Mouse (Mus musculus): ENCODE results near the gene Fam117a. TPM values are rescaled to one million over a fixed set of nuclear protein-coding genes. Genes with fewer than 3 reads are reported as not detected.

The Fam117a gene
- polyA plus RNA-seq, 1 experiment from 2014 or later = 10.7 TPM

DNA sequence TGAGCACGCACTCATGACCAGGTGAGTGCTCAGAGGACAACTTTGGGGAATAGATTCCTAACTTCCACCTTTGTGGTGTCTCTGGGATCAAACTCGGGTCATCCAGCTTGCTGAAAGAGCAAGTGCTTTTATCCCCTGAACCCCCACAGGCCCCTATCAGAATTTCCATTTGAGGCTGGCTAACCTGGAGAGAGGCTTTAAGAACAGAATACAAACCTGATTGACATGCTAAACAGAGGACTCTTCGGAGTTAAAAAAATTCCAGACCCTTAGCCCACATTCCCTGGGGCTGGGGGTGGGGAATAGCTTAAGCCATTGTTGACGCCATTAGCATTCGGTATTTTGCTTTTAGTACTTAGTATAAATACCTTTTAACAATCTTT, 25.4 kb upstream of the Fam117a start:
- WGBS = 28% methylated on average over 5 of the region's 5 CpGs

DNA sequence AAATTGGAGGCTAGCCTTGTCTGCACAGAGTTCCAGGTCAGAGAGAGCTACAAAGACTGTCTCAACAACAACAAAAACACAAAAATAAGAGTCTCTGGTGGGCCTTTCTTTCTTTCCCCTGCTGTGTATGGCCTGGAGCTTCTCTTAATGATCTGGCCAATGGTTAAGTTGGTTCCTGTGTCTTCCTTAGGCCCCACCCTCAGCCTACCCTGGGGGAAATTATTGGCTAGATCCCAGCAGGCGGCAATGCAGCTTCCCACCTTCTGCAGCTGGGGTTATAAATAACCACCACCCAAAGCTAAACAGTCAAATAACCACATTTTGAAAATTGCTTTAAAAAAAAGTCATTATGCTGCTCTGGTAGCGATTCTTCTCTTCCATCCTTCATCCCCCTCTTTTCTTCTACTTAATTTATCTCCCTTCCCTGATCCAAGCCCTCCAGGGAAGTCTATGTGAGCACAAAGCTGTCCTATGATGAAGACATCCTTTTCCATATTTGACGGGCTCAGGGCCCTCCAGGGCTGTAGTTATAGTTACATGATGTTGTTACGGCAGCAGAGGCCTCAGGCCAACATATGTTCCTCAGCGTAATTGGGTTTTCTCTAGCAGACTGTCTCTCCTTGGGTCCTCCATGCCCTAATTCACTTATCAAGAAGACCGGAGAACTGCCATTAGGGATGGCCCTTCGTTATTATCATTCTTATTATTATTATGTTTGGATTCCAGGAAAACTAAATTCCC, 21.4 kb upstream of the Fam117a start:
- Histone ChIP-seq H3K27ac (no peak overlapping the region), H3K4me3 (no peak overlapping the region), H3K9me3 (no peaks in the 10 kb centered on the region), H3K36me3 (no peaks in the 10 kb centered on the region), H3K27me3 (ENCODE audit: insufficient read depth, poor library complexity, severe bottlenecking) (no peaks in the 10 kb centered on the region), H3K4me1 (peaks cover 15% of the 10 kb centered on the region)
- 77% methylated on average over 7 of the region's 7 CpGs for WGBS
- no peak for DNase-seq (ENCODE audit: low spot score)

More for the DNA sequence above, 25.4 kb upstream of the Fam117a start:
- no peak for DNase-seq (ENCODE audit: low spot score)
- no peaks in the 10 kb centered on the region for H3K27me3 ChIP-seq (ENCODE audit: insufficient read depth, poor library complexity, severe bottlenecking)
- peaks cover 16% of the 10 kb centered on the region for H3K4me1 ChIP-seq
- peaks cover 2% of the 10 kb centered on the region for H3K36me3 ChIP-seq
- peak overlapping the region; percentile 89 for H3K4me3 ChIP-seq
- peak overlapping the region; percentile 99; the same call in 1 of the 2 replicates for H3K27ac ChIP-seq
- H3K9me3 ChIP-seq = no peaks in the 10 kb centered on the region

DNA sequence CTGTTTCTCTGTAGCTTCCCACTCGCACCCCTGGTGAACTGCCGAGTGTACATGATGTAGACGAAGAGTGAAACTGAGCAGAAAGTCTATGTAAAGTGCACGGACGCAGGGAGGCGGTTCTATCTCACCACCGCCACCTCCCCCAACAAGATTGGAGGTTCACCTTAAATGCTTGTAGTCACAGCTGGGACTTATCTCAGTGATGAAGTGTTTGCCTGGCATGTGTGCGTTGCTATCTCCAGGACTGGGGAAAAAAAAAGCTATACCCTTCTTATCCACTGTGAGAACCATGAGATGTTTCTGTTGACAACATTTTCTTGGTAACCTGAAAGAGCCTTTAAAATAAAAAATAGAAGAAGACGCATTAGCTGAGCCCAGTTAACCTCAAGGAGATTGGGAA, 18.7 kb upstream of the Fam117a start:
- H3K4me3 ChIP-seq = no peak overlapping the region
- no peaks in the 10 kb centered on the region for H3K9me3 ChIP-seq
- peaks cover 6% of the 10 kb centered on the region; the same call in 1 of the 2 replicates for H3K4me1 ChIP-seq
- no peaks in the 10 kb centered on the region for H3K36me3 ChIP-seq
- H3K27ac ChIP-seq = no peak overlapping the region
- DNase-seq (ENCODE audit: low spot score) = no peak
- WGBS = 53% methylated on average over 9 of the region's 9 CpGs
- H3K27me3 ChIP-seq (ENCODE audit: insufficient read depth, poor library complexity, severe bottlenecking) = no peaks in the 10 kb centered on the region

DNA sequence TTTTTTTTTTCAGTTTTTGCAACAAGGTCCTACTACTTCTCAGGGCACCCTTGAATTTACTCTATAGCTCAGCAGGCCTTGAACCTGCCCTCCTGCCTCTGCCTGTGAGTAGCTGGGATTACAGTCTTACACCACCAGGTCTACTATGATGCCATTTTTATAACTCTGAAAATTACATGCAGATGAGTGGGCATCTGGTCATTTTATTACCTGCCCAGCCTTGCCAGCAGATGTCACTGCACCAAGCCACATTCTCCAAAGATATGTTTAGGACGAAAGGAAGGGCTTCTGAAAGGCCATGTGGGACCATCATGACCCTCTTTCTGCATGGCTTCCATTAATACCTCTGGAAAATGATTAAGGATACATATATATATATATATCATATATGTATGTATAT, 17.3 kb upstream of the Fam117a start:
- H3K27me3 ChIP-seq (ENCODE audit: insufficient read depth, poor library complexity, severe bottlenecking) = no peaks in the 10 kb centered on the region
- no peaks in the 10 kb centered on the region for H3K9me3 ChIP-seq
- no peak overlapping the region for H3K4me3 ChIP-seq
- 60% methylated on average over 1 of the region's 1 CpGs for WGBS
- H3K27ac ChIP-seq = no peak overlapping the region
- no peak for DNase-seq (ENCODE audit: low spot score)
- H3K36me3 ChIP-seq = no peaks in the 10 kb centered on the region
- peaks cover 6% of the 10 kb centered on the region; the same call in 1 of the 2 replicates for H3K4me1 ChIP-seq

DNA sequence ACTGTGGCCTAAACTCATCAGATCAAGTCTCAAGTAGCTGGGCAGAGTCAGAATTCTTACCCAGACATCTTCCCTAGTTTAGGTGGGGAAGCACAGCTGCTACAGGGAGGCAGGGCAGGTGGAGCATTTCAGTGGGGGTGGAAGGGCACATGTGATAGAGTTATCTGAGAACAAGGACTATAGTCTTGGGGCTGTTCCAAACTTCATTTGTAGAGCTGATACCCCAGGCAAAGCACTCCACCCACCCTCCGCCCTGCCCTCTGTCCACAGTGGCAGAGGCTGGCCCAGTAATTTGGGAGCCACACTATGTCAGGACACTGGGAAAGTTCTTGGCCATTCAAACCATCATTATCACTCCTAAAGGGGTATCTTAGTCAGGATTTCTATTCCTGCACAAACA, 16.8 kb upstream of the Fam117a start:
- Histone ChIP-seq H3K27me3 (ENCODE audit: insufficient read depth, poor library complexity, severe bottlenecking) (no peaks in the 10 kb centered on the region), H3K27ac (no peak overlapping the region), H3K4me1 (peaks cover 6% of the 10 kb centered on the region; the same call in 1 of the 2 replicates), H3K36me3 (no peaks in the 10 kb centered on the region), H3K4me3 (no peak overlapping the region), H3K9me3 (no peaks in the 10 kb centered on the region)
- DNase-seq (ENCODE audit: low spot score) = no peak
- WGBS = 86% methylated on average over 1 of the region's 1 CpGs

GRCm38 (mm10) chr11:95324181-95324580, 12.6 kb upstream of the Fam117a start:
- WGBS = 90% methylated on average over 10 of the region's 10 CpGs
- H3K27ac ChIP-seq = no peak overlapping the region
- H3K4me3 ChIP-seq = no peak overlapping the region
- H3K27me3 ChIP-seq (ENCODE audit: insufficient read depth, poor library complexity, severe bottlenecking) = no peaks in the 10 kb centered on the region
- no peaks in the 10 kb centered on the region for H3K36me3 ChIP-seq
- no peaks in the 10 kb centered on the region for H3K4me1 ChIP-seq
- no peaks in the 10 kb centered on the region for H3K9me3 ChIP-seq
- DNase-seq (ENCODE audit: low spot score) = no peak

- H3K9me3 ChIP-seq = no peaks in the 10 kb centered on the region
- no peaks in the 10 kb centered on the region for H3K27me3 ChIP-seq (ENCODE audit: insufficient read depth, poor library complexity, severe bottlenecking)
- 82% methylated on average over 4 of the region's 4 CpGs for WGBS
- DNase-seq (ENCODE audit: low spot score) = no peak
- no peak overlapping the region for H3K4me3 ChIP-seq
- no peaks in the 10 kb centered on the region for H3K36me3 ChIP-seq
- no peak overlapping the region for H3K27ac ChIP-seq
- no peaks in the 10 kb centered on the region for H3K4me1 ChIP-seq
Measured at GRCm38 (mm10) chr11:95325832-95326231, 11.0 kb upstream of the Fam117a start.

- H3K4me1 ChIP-seq = no peaks in the 10 kb centered on the region
- no peaks in the 10 kb centered on the region for H3K36me3 ChIP-seq
- WGBS = 79% methylated on average over 11 of the region's 11 CpGs
- DNase-seq (ENCODE audit: low spot score) = no peak
- no peaks in the 10 kb centered on the region for H3K27me3 ChIP-seq (ENCODE audit: insufficient read depth, poor library complexity, severe bottlenecking)
- H3K9me3 ChIP-seq = no peaks in the 10 kb centered on the region
- no peak overlapping the region for H3K4me3 ChIP-seq
- no peak overlapping the region for H3K27ac ChIP-seq
Measured at GRCm38 (mm10) chr11:95326243-95326642, 10.6 kb upstream of the Fam117a start.

- WGBS = 83% methylated on average over 5 of the region's 5 CpGs
- Histone ChIP-seq H3K4me3 (no peak overlapping the region), H3K9me3 (no peaks in the 10 kb centered on the region), H3K27me3 (ENCODE audit: insufficient read depth, poor library complexity, severe bottlenecking) (no peaks in the 10 kb centered on the region), H3K4me1 (no peaks in the 10 kb centered on the region), H3K27ac (no peak overlapping the region), H3K36me3 (no peaks in the 10 kb centered on the region)
- DNase-seq (ENCODE audit: low spot score) = no peak
Measured at GRCm38 (mm10) chr11:95328629-95329028, 8.2 kb upstream of the Fam117a start.

- Histone ChIP-seq H3K9me3 (no peaks in the 10 kb centered on the region), H3K4me1 (no peaks in the 10 kb centered on the region), H3K4me3 (no peak overlapping the region), H3K36me3 (no peaks in the 10 kb centered on the region), H3K27ac (no peak overlapping the region), H3K27me3 (ENCODE audit: insufficient read depth, poor library complexity, severe bottlenecking) (0 out of 2 replicates have a peak, but pooled peaks cover 3% of the 10 kb centered on the region)
- 40% methylated on average over 1 of the region's 1 CpGs for WGBS
- DNase-seq (ENCODE audit: low spot score) = no peak
Measured at GRCm38 (mm10) chr11:95330662-95331061, 6.2 kb upstream of the Fam117a start.

DNA sequence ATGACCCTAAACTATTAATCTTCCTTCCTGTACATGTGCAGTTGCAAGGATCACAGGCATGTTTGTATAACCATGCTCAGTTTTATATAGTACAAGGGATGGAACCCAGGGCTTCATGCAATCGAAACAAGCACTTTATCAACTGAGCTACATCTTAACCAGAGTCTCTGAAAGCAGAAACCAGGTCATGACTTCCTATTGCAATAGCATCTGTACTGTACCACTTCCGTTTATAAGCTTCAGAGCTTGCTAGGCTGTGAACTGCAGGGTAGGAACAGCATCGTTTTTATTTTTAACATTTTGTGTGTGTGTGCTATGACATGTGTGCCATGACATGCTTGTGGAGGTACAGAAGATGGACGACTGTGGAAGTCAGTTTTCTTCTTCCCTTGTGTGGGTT, 3.6 kb upstream of the Fam117a start:
- Histone ChIP-seq H3K9me3 (no peaks in the 10 kb centered on the region), H3K36me3 (no peaks in the 10 kb centered on the region), H3K4me3 (no peak overlapping the region), H3K27me3 (ENCODE audit: insufficient read depth, poor library complexity, severe bottlenecking) (0 out of 2 replicates have a peak, but pooled peaks cover 3% of the 10 kb centered on the region), H3K4me1 (peaks cover 10% of the 10 kb centered on the region), H3K27ac (no peak overlapping the region)
- WGBS = 58% methylated on average over 4 of the region's 4 CpGs
- DNase-seq (ENCODE audit: low spot score) = no peak

DNA sequence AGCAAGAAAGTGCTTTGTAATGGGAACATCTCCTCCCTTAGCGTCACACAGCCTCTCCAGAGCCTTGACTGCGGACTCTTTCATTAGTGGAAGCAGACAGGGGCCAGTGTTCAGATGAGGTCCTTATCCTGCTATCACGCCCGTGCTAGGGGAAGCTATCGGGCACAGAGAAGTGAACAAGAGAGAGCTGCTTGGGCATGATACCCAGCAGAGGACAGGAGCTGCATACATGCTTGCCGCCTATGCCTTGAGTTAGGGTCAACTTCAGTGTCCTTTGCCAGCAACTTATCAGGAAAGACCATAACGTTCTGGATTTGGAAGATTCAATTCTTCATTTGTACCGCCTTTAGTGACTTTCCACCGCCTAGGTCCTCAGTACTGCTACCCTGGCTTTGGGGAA, 3.0 kb upstream of the Fam117a start:
- Histone ChIP-seq H3K27me3 (ENCODE audit: insufficient read depth, poor library complexity, severe bottlenecking) (0 out of 2 replicates have a peak, but pooled peaks cover 3% of the 10 kb centered on the region), H3K27ac (no peak overlapping the region), H3K9me3 (no peaks in the 10 kb centered on the region), H3K4me3 (no peak overlapping the region), H3K36me3 (no peaks in the 10 kb centered on the region), H3K4me1 (peaks cover 15% of the 10 kb centered on the region)
- WGBS = 74% methylated on average over 9 of the region's 9 CpGs
- DNase-seq (ENCODE audit: low spot score) = no peak

DNA sequence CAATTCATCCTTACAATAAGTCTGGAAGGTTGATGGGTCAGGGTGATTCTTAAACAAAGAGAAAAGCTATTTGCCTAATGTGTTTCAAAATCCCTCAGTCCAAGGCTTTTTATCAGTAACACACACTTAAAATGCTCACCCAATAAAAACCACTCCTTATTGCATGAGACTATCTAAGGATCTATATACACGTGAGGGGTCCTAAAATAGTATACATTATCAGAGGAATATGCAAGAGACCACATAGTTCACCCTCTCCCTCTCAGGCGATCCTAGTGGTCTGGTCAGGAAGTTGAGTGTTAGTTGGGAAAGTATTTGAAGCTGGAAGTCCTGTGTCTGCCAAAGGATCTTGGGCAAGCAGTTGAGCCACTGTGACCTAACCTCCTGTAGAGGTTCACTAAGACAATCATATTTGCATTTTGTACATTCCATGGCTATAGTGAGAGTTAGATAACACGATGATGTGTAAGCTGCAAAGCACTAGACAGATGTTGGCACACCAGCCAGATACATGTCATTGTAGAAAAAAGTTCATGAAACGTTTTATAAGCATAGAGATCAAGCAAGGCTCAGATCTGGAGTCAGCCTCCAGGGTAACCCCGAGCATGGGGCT, 2.3 kb upstream of the Fam117a start:
- Histone ChIP-seq H3K27me3 (ENCODE audit: insufficient read depth, poor library complexity, severe bottlenecking) (0 out of 2 replicates have a peak, but pooled peaks cover 3% of the 10 kb centered on the region), H3K4me3 (no peak overlapping the region), H3K9me3 (no peaks in the 10 kb centered on the region), H3K4me1 (peaks cover 23% of the 10 kb centered on the region), H3K27ac (no peak overlapping the region), H3K36me3 (no peaks in the 10 kb centered on the region)
- DNase-seq (ENCODE audit: low spot score) = no peak
- WGBS = 55% methylated on average over 5 of the region's 5 CpGs
